In the genomic region with DNA sequence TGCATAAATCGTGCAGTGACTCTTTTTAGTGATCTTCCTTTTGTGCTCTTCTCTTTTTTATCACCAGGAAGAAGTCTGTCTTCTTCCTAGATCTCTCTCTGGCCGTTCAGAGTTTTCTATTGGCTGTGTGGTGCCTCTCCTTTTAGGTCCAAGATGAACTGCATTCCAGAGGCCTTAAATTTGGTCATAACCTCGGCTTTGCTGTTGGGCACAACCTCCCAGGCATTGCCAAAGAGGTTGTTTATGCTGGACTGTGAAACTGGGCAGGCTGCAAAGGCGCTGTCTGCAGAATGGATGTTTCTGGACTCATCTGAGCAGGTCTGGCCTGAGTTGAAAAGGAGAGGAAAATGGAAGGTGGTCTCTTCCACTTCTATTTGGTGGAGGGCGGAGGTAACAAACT, we compare ENCODE assay signal across 20 mouse cellular contexts.
A peak's percentile ranks its signal among the peaks of the same experiment; 100 is the strongest.
DNase-seq lines count a peak whose midpoint lies in the region; ATAC-seq and TF ChIP-seq lines count a peak whose summit lies in the region.
"Had no signal": no experiment of that assay in that cellular context is flagged by ENCODE, and none has a peak within 500 bp of the region (broad histone marks: within the 10 kb centered on the region; RNA-seq: fewer than 3 reads in every experiment).

No protein-coding gene starts in this region.

- peaks cover 11% of the 10 kb centered on the region; the same call in 1 of the 2 replicates for H3K36me3 ChIP-seq in intestine, embryonic 16.5 days (ENCODE audit: control insufficient read depth, insufficient read depth, low read length)
- H3K36me3 ChIP-seq in intestine, embryonic 15.5 days = 0 out of 2 replicates have a peak, but pooled peaks cover 1% of the 10 kb centered on the region
- peaks cover 69% of the 10 kb centered on the region for H3K36me3 ChIP-seq in lung, embryonic 14.5 days (ENCODE audit: insufficient read depth)
- H3K36me3 ChIP-seq in limb, embryonic 15.5 days = peaks cover 54% of the 10 kb centered on the region

- no peak overlapping the region for H3K4me2 ChIP-seq in intestine, embryonic 16.5 days (ENCODE audit: low read depth, low read length)
- no peak overlapping the region for H3K4me2 ChIP-seq in intestine, embryonic 15.5 days (replicated peaks)
- H3K4me2 ChIP-seq in lung, embryonic 14.5 days = no peak overlapping the region
- no peak overlapping the region for H3K4me2 ChIP-seq in limb, embryonic 15.5 days
- H3K4me2 ChIP-seq: forebrain, embryonic 15.5 days; hindbrain, embryonic 14.5 days; liver, embryonic 15.5 days had no signal

- no peak for TF ChIP-seq CTCF in gastrocnemius, adult 2 months (IDR thresholded peaks at IDR 0.05)
- TF ChIP-seq CTCF in lung, embryonic 14.5 days (IDR thresholded peaks at IDR 0.05; ENCODE audit: low read depth) = no peak

- no peaks in the 10 kb centered on the region for H3K9me3 ChIP-seq in intestine, embryonic 16.5 days (ENCODE audit: control insufficient read depth, low read length)
- no peaks in the 10 kb centered on the region for H3K9me3 ChIP-seq in intestine, embryonic 15.5 days
- no peaks in the 10 kb centered on the region for H3K9me3 ChIP-seq in lung, embryonic 14.5 days (ENCODE audit: low read depth, low read length)
- no peaks in the 10 kb centered on the region for H3K9me3 ChIP-seq in limb, embryonic 15.5 days
- H3K9me3 ChIP-seq: forebrain, embryonic 15.5 days; liver, embryonic 15.5 days; megakaryocyte, embryonic 14.5 days had no signal

- no peak overlapping the region for H3K9ac ChIP-seq in intestine, embryonic 16.5 days (ENCODE audit: low read depth, low read length)
- no peak overlapping the region for H3K9ac ChIP-seq in intestine, embryonic 15.5 days
- no peak overlapping the region for H3K9ac ChIP-seq in lung, embryonic 14.5 days
- H3K9ac ChIP-seq in limb, embryonic 15.5 days = no peak overlapping the region
- H3K9ac ChIP-seq: forebrain, embryonic 15.5 days; hindbrain, embryonic 14.5 days; liver, embryonic 15.5 days had no signal

- peak; percentile 25; the same call in 1 of the 2 replicates for ATAC-seq in intestine, embryonic 16.5 days
- ATAC-seq in intestine, embryonic 15.5 days = no peak
- no peak for ATAC-seq in lung, embryonic 14.5 days (ENCODE audit: insufficient read depth)
- ATAC-seq in limb, embryonic 15.5 days (ENCODE audit: insufficient number of reproducible peaks, low FRiP score, low TSS enrichment, low read depth) = no peak
- no peak for ATAC-seq in frontal cortex, adult (ENCODE audit: low TSS enrichment)
- ATAC-seq: forebrain, embryonic 15.5 days; intestine, postnatal 0 days; midbrain, embryonic 16.5 days had no signal

- no peak for DNase-seq in gastrocnemius, adult 2 months
- DNase-seq in gastrocnemius, adult 18-20 months (ENCODE audit: low spot score) = no peak
- no peak for DNase-seq in lung, embryonic 14.5 days
- no peak for DNase-seq in lung, adult 18-20 months
- DNase-seq: adrenal gland, adult 2 months; cerebellum, adult 11 months; cerebellum, postnatal 14 days; kidney, postnatal 4 days; retina, postnatal 1 day; right cerebral cortex, postnatal 4 days had no signal

- WGBS in intestine, embryonic 16.5 days = 72% methylated on average over 5 of the region's 5 CpGs
- 63% methylated on average over 5 of the region's 5 CpGs for WGBS in intestine, embryonic 15.5 days
- WGBS in lung, embryonic 14.5 days = 72% methylated on average over 5 of the region's 5 CpGs
- 74% methylated on average over 5 of the region's 5 CpGs for WGBS in limb, embryonic 15.5 days

- H3K4me3 ChIP-seq in gastrocnemius, adult 2 months = no peak overlapping the region
- H3K4me3 ChIP-seq in intestine, embryonic 16.5 days (ENCODE audit: low read length) = no peak overlapping the region
- no peak overlapping the region for H3K4me3 ChIP-seq in intestine, embryonic 15.5 days (replicated peaks)
- no peak overlapping the region for H3K4me3 ChIP-seq in lung, embryonic 14.5 days (ENCODE audit: low read depth, low read length)
- H3K4me3 ChIP-seq in limb, embryonic 15.5 days = no peak overlapping the region
- H3K4me3 ChIP-seq: forebrain, embryonic 15.5 days; liver, embryonic 15.5 days; megakaryocyte, embryonic 14.5 days had no signal

- no peaks in the 10 kb centered on the region for H3K27me3 ChIP-seq in intestine, embryonic 16.5 days (replicated peaks; ENCODE audit: control insufficient read depth, insufficient read depth, low read length)
- H3K27me3 ChIP-seq in intestine, embryonic 15.5 days (replicated peaks) = no peaks in the 10 kb centered on the region
- no peaks in the 10 kb centered on the region for H3K27me3 ChIP-seq in lung, embryonic 14.5 days (ENCODE audit: insufficient read depth, low read length)
- H3K27me3 ChIP-seq in limb, embryonic 15.5 days = no peaks in the 10 kb centered on the region
- H3K27me3 ChIP-seq: forebrain, embryonic 15.5 days; liver, embryonic 15.5 days; megakaryocyte, embryonic 14.5 days had no signal

- intact Hi-C loops in gastrocnemius, adult 2 months (cut with DNase I) = no loop called here

- peaks cover 20% of the 10 kb centered on the region for H3K4me1 ChIP-seq in intestine, embryonic 16.5 days (ENCODE audit: control insufficient read depth, insufficient read depth, low read length)
- 0 out of 2 replicates have a peak, but pooled peaks cover 13% of the 10 kb centered on the region for H3K4me1 ChIP-seq in intestine, embryonic 15.5 days (replicated peaks)
- H3K4me1 ChIP-seq in lung, embryonic 14.5 days (ENCODE audit: insufficient read depth) = peaks cover 6% of the 10 kb centered on the region; the same call in 1 of the 2 replicates
- H3K4me1 ChIP-seq in limb, embryonic 15.5 days = peaks cover 36% of the 10 kb centered on the region

- peak overlapping the region; percentile 66 for H3K27ac ChIP-seq in gastrocnemius, adult 2 months
- H3K27ac ChIP-seq in intestine, embryonic 16.5 days (ENCODE audit: low read length) = peak overlapping the region; percentile 23
- no peak overlapping the region for H3K27ac ChIP-seq in intestine, embryonic 15.5 days
- peak overlapping the region; percentile 74; the same call in 1 of the 2 replicates for H3K27ac ChIP-seq in lung, embryonic 14.5 days (ENCODE audit: low read depth)
- peak overlapping the region; percentile 68 for H3K27ac ChIP-seq in limb, embryonic 15.5 days
- H3K27ac ChIP-seq: forebrain, embryonic 15.5 days; hindbrain, embryonic 14.5 days; liver, embryonic 15.5 days had no signal
